Mouse (Mus musculus): Measurements from ENCODE around the gene Adck1.
"Not testable (repeated sequence)": the region's sequence is repeated elsewhere in the genome, so short reads cannot be mapped to it uniquely, and the experiment has no call there.

Adck1 gene

GRCm38 (mm10) chr12:88426926-88427325 is 66.6 kb downstream of the Adck1 start:
- CTCF ChIA-PET, result no interaction called here

- CTCF ChIA-PET, result no interaction called here
Observed at GRCm38 (mm10) chr12:88428735-88429134, 68.4 kb downstream of the Adck1 start.

- CTCF ChIA-PET, result no interaction called here
Observed at GRCm38 (mm10) chr12:88432277-88432676, 71.9 kb downstream of the Adck1 start.

GRCm38 (mm10) chr12:88433171-88433570 is 72.8 kb downstream of the Adck1 start:
- CTCF ChIA-PET, result no interaction called here

GRCm38 (mm10) chr12:88436962-88437750 is 76.8 kb downstream of the Adck1 start:
- CTCF ChIA-PET, result no interaction called here

- CTCF ChIA-PET, result no interaction called here
Observed at GRCm38 (mm10) chr12:88441922-88442809, 81.8 kb downstream of the Adck1 start.

GRCm38 (mm10) chr12:88444040-88444439 is 83.7 kb downstream of the Adck1 start:
- CTCF ChIA-PET, result no interaction called here

GRCm38 (mm10) chr12:88445471-88445870 is 85.1 kb downstream of the Adck1 start:
- CTCF ChIA-PET, result no interaction called here

GRCm38 (mm10) chr12:88450658-88451563 is 90.6 kb downstream of the Adck1 start:
- CTCF ChIA-PET, result no interaction called here

- CTCF ChIA-PET, result no interaction called here
Observed at GRCm38 (mm10) chr12:88454701-88455410, 94.5 kb downstream of the Adck1 start.

GRCm38 (mm10) chr12:88457021-88457420 is 96.7 kb downstream of the Adck1 start:
- CTCF ChIA-PET, result no interaction called here

GRCm38 (mm10) chr12:88458936-88459335 is 98.6 kb downstream of the Adck1 start:
- CTCF ChIA-PET, result no interaction called here

GRCm38 (mm10) chr12:88459461-88459860 is 99.1 kb downstream of the Adck1 start:
- CTCF ChIA-PET, result no interaction called here

- CTCF ChIA-PET, result no interaction called here
Observed at GRCm38 (mm10) chr12:88461026-88461425, 100.7 kb downstream of the Adck1 start.

- CTCF ChIA-PET, result no interaction called here
Observed at GRCm38 (mm10) chr12:88463588-88464290, 103.4 kb downstream of the Adck1 start.

- CTCF ChIA-PET, result interaction anchor here (0.7 kb wide), 1 partner anchor 1099 kb away, joined by 3 read pairs; no protein-coding TSS in a partner anchor
Observed at GRCm38 (mm10) chr12:88466801-88467200, 106.4 kb downstream of the Adck1 start.

GRCm38 (mm10) chr12:88467257-88467656 is 106.9 kb downstream of the Adck1 start:
- CTCF ChIA-PET, result no interaction called here

GRCm38 (mm10) chr12:88467935-88468465 is 107.6 kb downstream of the Adck1 start:
- CTCF ChIA-PET, result no interaction called here

- CTCF ChIA-PET, result no interaction called here
Observed at GRCm38 (mm10) chr12:88468691-88469090, 108.3 kb downstream of the Adck1 start.

- CTCF ChIA-PET, result not testable (repeated sequence)
Observed at GRCm38 (mm10) chr12:88471884-88472283, 111.5 kb downstream of the Adck1 start.
